Mouse (Mus musculus): ENCODE data around the gene Aldh1a3.

DNA sequence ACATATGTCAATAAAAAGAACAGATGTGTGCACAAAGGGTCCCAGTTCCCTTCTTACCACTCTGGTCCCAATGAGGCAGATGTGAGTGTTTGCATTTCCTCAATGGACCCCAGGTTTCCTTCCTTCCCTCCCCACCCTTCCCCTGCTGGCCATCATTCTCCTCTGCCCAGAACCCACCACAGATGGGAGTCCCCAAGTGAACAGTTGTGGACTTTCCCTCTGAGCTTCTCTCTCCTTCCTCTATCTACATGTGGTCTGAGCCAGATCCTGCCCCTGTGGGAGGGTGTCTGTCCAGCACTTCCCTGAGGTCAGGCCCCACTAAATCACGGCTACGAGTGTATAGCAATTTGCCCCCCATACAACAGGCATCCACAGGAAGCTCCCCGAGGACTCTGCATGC, 72.4 kb downstream of the Aldh1a3 start:
- TF ChIP-seq CTCF (IDR thresholded peaks at IDR 0.05; ENCODE audit: low read depth): no peak
- TF ChIP-seq EP300 (IDR thresholded peaks at IDR 0.05; ENCODE audit: low read depth): no peak

All from heart, postnatal 0 days (tissue).